In the genomic region with DNA sequence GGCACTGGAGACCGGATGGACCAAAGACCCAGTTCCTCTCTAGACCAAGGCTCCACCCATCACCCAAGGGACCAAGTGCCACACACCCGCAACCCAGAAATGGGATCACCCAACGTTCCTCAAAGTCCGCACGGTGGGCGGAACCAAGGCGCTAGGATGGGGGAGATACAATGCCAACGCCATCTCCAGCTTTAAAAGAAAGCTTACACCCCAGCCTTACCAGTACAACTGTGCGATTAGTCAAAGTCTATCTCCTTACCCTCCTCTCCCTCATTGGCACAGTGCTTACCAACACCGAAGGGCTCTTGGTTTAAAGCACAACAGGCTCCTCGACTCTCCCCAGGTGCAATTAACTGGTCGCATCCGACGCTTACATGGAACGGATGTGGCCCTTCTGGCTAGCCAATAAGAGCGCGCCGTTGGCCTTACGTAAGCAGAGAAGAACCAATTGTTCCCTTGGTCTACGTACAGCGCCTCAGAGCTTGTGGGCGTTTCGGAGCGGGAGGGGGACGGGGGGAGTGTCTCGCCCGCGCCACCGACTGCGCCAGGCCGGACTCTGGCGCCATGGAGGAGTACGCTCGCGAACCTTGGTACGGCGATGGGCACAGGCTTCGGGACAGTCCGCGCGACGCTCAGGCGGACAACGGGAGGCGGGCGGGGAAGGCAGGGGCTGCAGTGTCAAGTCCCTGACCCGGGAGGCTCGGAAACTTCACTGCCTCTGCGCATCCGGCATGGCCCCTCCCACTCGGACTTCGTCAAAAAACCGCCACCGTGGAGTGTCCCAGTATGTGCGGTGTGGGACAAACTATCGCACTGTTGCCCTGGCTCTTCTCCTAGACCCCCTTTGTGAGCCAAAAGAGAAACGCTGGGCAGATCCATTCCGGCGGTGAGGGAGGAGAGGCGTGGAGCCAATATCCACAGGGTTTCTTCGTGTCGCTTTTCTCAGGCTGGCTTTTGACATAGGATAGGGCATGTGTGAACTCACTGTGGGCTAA, we compare ENCODE assay signal across 8 mouse cellular contexts. TPM values are rescaled to one million over a fixed set of nuclear protein-coding genes. Genes with fewer than 3 reads are reported as not detected.
DNase-seq lines count a peak whose midpoint lies in the region; ATAC-seq and TF ChIP-seq lines count a peak whose summit lies in the region.

A gene (minus strand): TSS at position 390 of the 995 bp plus-strand sequence.
A gene (plus strand): TSS at position 478 of the 995 bp plus-strand sequence.

- peaks cover 1 to 8% of the 10 kb centered on the region in 2 experiments; a peak in 3 of 4 replicates for H3K36me3 ChIP-seq in MEL (ENCODE audit: control insufficient read depth in 1 of 2, insufficient read depth in 2 of 2, low read length in 2 of 2)
- H3K36me3 ChIP-seq in forebrain, postnatal 0 days (ENCODE audit: insufficient read depth): peaks cover 3% of the 10 kb centered on the region; the same call in 1 of the 2 replicates
- peaks cover 6% of the 10 kb centered on the region; the same call in 1 of the 2 replicates for H3K36me3 ChIP-seq in lung, embryonic 15.5 days

- peaks cover 9% of the 10 kb centered on the region for H3K79me2 ChIP-seq in MEL (ENCODE audit: control insufficient read depth, insufficient read depth, low read length, poor library complexity)

- H3K27me3 ChIP-seq in MEL (ENCODE audit: control insufficient read depth in 1 of 2, insufficient read depth in 2 of 2, low read length in 2 of 2): no peaks in the 10 kb centered on the region
- no peaks in the 10 kb centered on the region for H3K27me3 ChIP-seq in cerebellum, adult 2 months (ENCODE audit: control insufficient read depth, insufficient read depth, low read length)
- H3K27me3 ChIP-seq in forebrain, postnatal 0 days (ENCODE audit: insufficient read depth, low read length): no peaks in the 10 kb centered on the region
- H3K27me3 ChIP-seq in lung, embryonic 15.5 days: no peaks in the 10 kb centered on the region

- H3K27ac ChIP-seq in MEL (ENCODE audit: control insufficient read depth, low read depth, low read length): peak within 1 kb of the TSS; percentile 94
- peak within 1 kb of the TSS; percentile 99 for H3K27ac ChIP-seq in cerebellum, adult 2 months (ENCODE audit: insufficient read depth, low read length)
- peak within 1 kb of the TSS; percentile 86 for H3K27ac ChIP-seq in forebrain, postnatal 0 days (ENCODE audit: low read depth, low read length)
- peak within 1 kb of the TSS; percentile 75 for H3K27ac ChIP-seq in lung, embryonic 15.5 days

- ATAC-seq in forebrain, postnatal 0 days: peak; percentile 99
- ATAC-seq in lung, embryonic 15.5 days (ENCODE audit: borderline replicate concordance, extremely low read depth, low FRiP score, low TSS enrichment): peak; percentile 99

- TF ChIP-seq CTCF in MEL (IDR thresholded peaks at IDR 0.05 in 2 of 3, conservative IDR thresholded peaks at IDR 0.05 in 1 of 3; ENCODE audit: control insufficient read depth in 1 of 3, insufficient read depth in 1 of 3, low read depth in 2 of 3, low read length in 3 of 3, poor library complexity in 1 of 3, severe bottlenecking in 1 of 3): no peak
- no peak for TF ChIP-seq CTCF in cerebellum, adult 2 months (IDR thresholded peaks at IDR 0.05; ENCODE audit: borderline replicate concordance, insufficient read depth, low read depth, low read length)
- TF ChIP-seq CTCF in forebrain, postnatal 0 days (IDR thresholded peaks at IDR 0.05; ENCODE audit: low read depth): no peak

- DNase-seq in MEL (ENCODE audit: low read depth, low spot score): peak; percentile 99
- DNase-seq in cerebellum, adult 2 months: peak; percentile 88 to 94
- peak; percentile 95 for DNase-seq in forebrain, postnatal 0 days
- DNase-seq in heart, postnatal 4 days: peak; percentile 86
- peak; percentile 86 to 91 for DNase-seq in layer of hippocampus, adult 8-10 months (ENCODE audit: low spot score in 2 of 2)
- peak; percentile 89 for DNase-seq in ovary, adult 18-20 months (ENCODE audit: low spot score)
- DNase-seq in thymus, postnatal 0 days (ENCODE audit: low spot score): peak; percentile 91

- peak in 1 of 2 experiments; percentile 72; a peak in 3 of 4 replicates for TF ChIP-seq POLR2A in MEL (IDR thresholded peaks at IDR 0.05; ENCODE audit: control insufficient read depth in 1 of 2, insufficient read depth in 1 of 2, low read depth in 1 of 2, low read length in 2 of 2, poor library complexity in 1 of 2)
- TF ChIP-seq POLR2A in cerebellum, adult 2 months (IDR thresholded peaks at IDR 0.05; ENCODE audit: borderline replicate concordance, insufficient read depth, low read length): peak; percentile 79

- no peak for TF ChIP-seq RAD21 in MEL (IDR thresholded peaks at IDR 0.05; ENCODE audit: low read depth, low read length)

- WGBS in cerebellum, adult 2 months: 4% methylated on average over 59 of the region's 62 CpGs
- 20% methylated on average over 61 of the region's 62 CpGs for WGBS in forebrain, postnatal 0 days
- 14% methylated on average over 62 of the region's 62 CpGs for WGBS in lung, embryonic 15.5 days

- H3K9me3 ChIP-seq in MEL (replicated peaks; ENCODE audit: insufficient read depth, low read length): no peaks in the 10 kb centered on the region
- H3K9me3 ChIP-seq in forebrain, postnatal 0 days (ENCODE audit: low read length): no peaks in the 10 kb centered on the region
- no peaks in the 10 kb centered on the region for H3K9me3 ChIP-seq in lung, embryonic 15.5 days

- H3K4me1 ChIP-seq in MEL (ENCODE audit: control insufficient read depth in 1 of 2, insufficient read depth in 2 of 2, low read length in 2 of 2): peaks cover 2 to 9% of the 10 kb centered on the region in 2 experiments; a peak in 3 of 4 replicates
- H3K4me1 ChIP-seq in cerebellum, adult 2 months (ENCODE audit: control insufficient read depth, insufficient read depth, low read length): no peaks in the 10 kb centered on the region
- no peaks in the 10 kb centered on the region for H3K4me1 ChIP-seq in forebrain, postnatal 0 days (ENCODE audit: insufficient read depth)
- no peaks in the 10 kb centered on the region for H3K4me1 ChIP-seq in lung, embryonic 15.5 days

- peak within 1 kb of the TSS; percentile 77 to 97 for H3K4me3 ChIP-seq in MEL (ENCODE audit: control insufficient read depth in 1 of 2, insufficient read depth in 1 of 2, low read depth in 2 of 2, low read length in 2 of 2)
- H3K4me3 ChIP-seq in cerebellum, adult 2 months (replicated peaks; ENCODE audit: insufficient read depth, low read depth, low read length): peak within 1 kb of the TSS; percentile 95
- H3K4me3 ChIP-seq in forebrain, postnatal 0 days (ENCODE audit: low read depth, low read length): peak within 1 kb of the TSS; percentile 51
- H3K4me3 ChIP-seq in lung, embryonic 15.5 days: peak within 1 kb of the TSS; percentile 60

- peak within 1 kb of the TSS; percentile 54 for H3K4me2 ChIP-seq in forebrain, postnatal 0 days (ENCODE audit: low read depth)
- peak within 1 kb of the TSS; percentile 58 for H3K4me2 ChIP-seq in lung, embryonic 15.5 days

- H3K9ac ChIP-seq in MEL (ENCODE audit: control insufficient read depth, low read depth, low read length, poor library complexity, severe bottlenecking): peak within 1 kb of the TSS; percentile 81
- peak within 1 kb of the TSS; percentile 60 for H3K9ac ChIP-seq in forebrain, postnatal 0 days
- peak within 1 kb of the TSS; percentile 53 for H3K9ac ChIP-seq in lung, embryonic 15.5 days

- TF ChIP-seq EP300 in MEL (IDR thresholded peaks at IDR 0.05; ENCODE audit: low read depth in 1 of 2, low read length in 2 of 2): peak; percentile 15 to 16; a peak in 1 of 4 replicates

TF ChIP-seq in MEL, 35 proteins besides CTCF, POLR2A, EP300 and RAD21 (continues in another document):
- TF ChIP-seq ZNF384 (IDR thresholded peaks at IDR 0.05; ENCODE audit: low read depth, low read length) (0 out of 2 replicates have a peak, but pooled peaks have one; percentile 14), ELF1 (IDR thresholded peaks at IDR 0.05; ENCODE audit: low read depth, low read length) (peak; percentile 34; the same call in 1 of the 2 replicates), SMC3 (IDR thresholded peaks at IDR 0.05; ENCODE audit: low read depth, low read length) (no peak), CHD1 (IDR thresholded peaks at IDR 0.05; ENCODE audit: low read depth, low read length) (peak; percentile 100), JUND (IDR thresholded peaks at IDR 0.05; ENCODE audit: low read depth, low read length) (no peak), BHLHE40 (IDR thresholded peaks at IDR 0.05; ENCODE audit: borderline replicate concordance, low read depth, low read length) (no peak), MYB (IDR thresholded peaks at IDR 0.05; ENCODE audit: low read depth, low read length) (peak; percentile 45), MAFK (IDR thresholded peaks at IDR 0.05; ENCODE audit: borderline replicate concordance, low read depth, low read length) (no peak), GABPA (IDR thresholded peaks at IDR 0.05; ENCODE audit: low read depth, low read length) (no peak), KAT2A (conservative IDR thresholded peaks at IDR 0.05; ENCODE audit: low read depth, low read length) (peak; percentile 31; the same call in 1 of the 2 replicates), TBP (IDR thresholded peaks at IDR 0.05; ENCODE audit: low read depth, low read length) (peak; percentile 80)

RNA-seq across cellular contexts. Expression of the first gene that starts in this region (rescaled TPM):
- total RNA-seq in MEL (2012; rRNA removed): 202 and 204 TPM in 2 replicates
- polyA plus RNA-seq in MEL (2012; ENCODE audit: insufficient read depth in 1 of 2, insufficient read length in 2 of 2, low read depth in 1 of 2, low replicate concordance in 2 of 2, missing spikeins in 1 of 2): 100 to 1,000 TPM in 1 of 2 experiments, not detected in 1; 283 TPM
- 165 and 174 TPM in 2 replicates for polyA plus RNA-seq in cerebellum, adult 2 months (2012; rRNA removed)
- 125 and 143 TPM in 2 replicates for total RNA-seq in forebrain, postnatal 0 days (2014; rRNA removed)
- polyA plus RNA-seq in forebrain, postnatal 0 days (2015; fragmentation: Nextera tagmentation; extraction: Ambion mirVana): 226 and 229 TPM in 2 replicates
- total RNA-seq in heart, postnatal 4 days (2021): 10 to 100 TPM; 35.0 to 37.7 TPM
- total RNA-seq in layer of hippocampus, adult 8-10 months (2022): 10 to 100 TPM; 65.0 to 82.0 (median 75.3) TPM
- polyA plus RNA-seq in lung, embryonic 15.5 days (2015; fragmentation: Nextera tagmentation; extraction: Ambion mirVana): 114 and 115 TPM in 2 replicates
- 142 and 154 TPM in 2 replicates for polyA plus RNA-seq in thymus, postnatal 0 days (2015; fragmentation: Nextera tagmentation; extraction: Ambion mirVana)

RNA-seq across cellular contexts. Expression of the second gene that starts in this region (rescaled TPM):
- total RNA-seq in MEL (2012; rRNA removed): 96.5 and 107 TPM in 2 replicates
- 100 to 1,000 TPM in 1 of 2 experiments, not detected in 1; 381 TPM for polyA plus RNA-seq in MEL (2012; ENCODE audit: insufficient read depth in 1 of 2, insufficient read length in 2 of 2, low read depth in 1 of 2, low replicate concordance in 2 of 2, missing spikeins in 1 of 2)
- 27.5 TPM in 2 replicates for polyA plus RNA-seq in cerebellum, adult 2 months (2012; rRNA removed)
- 39.6 and 42.9 TPM in 2 replicates for total RNA-seq in forebrain, postnatal 0 days (2014; rRNA removed)
- 129 and 151 TPM in 2 replicates for polyA plus RNA-seq in forebrain, postnatal 0 days (2015; fragmentation: Nextera tagmentation; extraction: Ambion mirVana)
- 10 to 100 TPM; 57.3 to 61.3 TPM for total RNA-seq in heart, postnatal 4 days (2021)
- total RNA-seq in layer of hippocampus, adult 8-10 months (2022): 10 to 100 TPM; 19.6 to 33.3 (median 25.4) TPM
- polyA plus RNA-seq in lung, embryonic 15.5 days (2015; fragmentation: Nextera tagmentation; extraction: Ambion mirVana): 155 TPM in 2 replicates
- polyA plus RNA-seq in thymus, postnatal 0 days (2015; fragmentation: Nextera tagmentation; extraction: Ambion mirVana): 118 and 135 TPM in 2 replicates

Comparison
In these comparisons a context has a peak if more than half of its experiments do, and no peak if none do; other contexts are left out.
1. Peak in every context shown above with its lines: DNase-seq, ATAC-seq, H3K4me3 ChIP-seq and H3K27ac ChIP-seq.